Mouse (Mus musculus) limb, embryonic 10.5 days (tissue): ENCODE data around the gene Ddx39. TPM values are rescaled to one million over a fixed set of nuclear protein-coding genes. Genes with fewer than 3 reads are reported as not detected.

ENCODE experiments used
- DNase-seq: peaks from one replicate; pipeline ENCODE4 v3.0.0-alpha.2; 2017; ENCODE audit warnings: low spot score
- H3K27ac ChIP-seq: fragments of 300-500 bp; sonication (generic); 2 replicates; pipeline ENCODE4 v1.5.1; 2016; ENCODE audit warnings: mild to moderate bottlenecking
- H3K27me3 ChIP-seq: fragments of 300-500 bp; sonication (generic); 2 replicates; pipeline ENCODE4 v1.6.1; 2016; ENCODE audit warnings: low read depth, mild to moderate bottlenecking; ENCODE audit not compliant: poor library complexity, severe bottlenecking
- H3K36me3 ChIP-seq: fragments of 300-500 bp; sonication (generic); 2 replicates; pipeline ENCODE4 v1.6.1; 2016; ENCODE audit warnings: mild to moderate bottlenecking, moderate library complexity
- H3K4me1 ChIP-seq: fragments of 300-500 bp; sonication (generic); 2 replicates; pipeline ENCODE4 v1.6.1; 2016
- H3K4me3 ChIP-seq: fragments of 300-500 bp; sonication (generic); 2 replicates; pipeline ENCODE4 v1.5.1; 2016; ENCODE audit warnings: mild to moderate bottlenecking, moderate library complexity
- H3K9me3 ChIP-seq: fragments of 300-500 bp; sonication (generic); replicated peaks from 2 replicates; pipeline ENCODE4 v1.6.1; 2016; ENCODE audit warnings: mild to moderate bottlenecking
- WGBS: fragments of 180-500 bp; shearing (Covaris S2); methylation state at CpG from one replicate; pipeline ENCODE4 v1.1.7; 2016; 5-methylcytosine and 5-hydroxymethylcytosine counted together
- polyA plus RNA-seq: library from polyadenylated mRNA; unstranded; fragments of >200 nt; fragmentation: Nextera tagmentation; extraction: Ambion mirVana; gene quantifications from 2 replicates; pipeline ENCODE4 v1.2.1, GENCODE M21; 2016

The Ddx39 gene
- polyA plus RNA-seq, 1 experiment from 2014 or later, result 295 TPM

- Histone ChIP-seq H3K27me3 (no peaks in the 10 kb centered on the region), H3K4me1 (peaks cover 23% of the 10 kb centered on the region), H3K4me3 (no peak overlapping the region), H3K27ac (no peak overlapping the region), H3K36me3 (peaks cover 79% of the 10 kb centered on the region), H3K9me3 (no peaks in the 10 kb centered on the region)
- DNase-seq, result no peak
- 91% methylated on average over 6 of the region's 6 CpGs for WGBS
These were observed 25.7 kb upstream of the Ddx39 start for GRCm38 (mm10) chr8:83689264-83689663.

GRCm38 (mm10) chr8:83693609-83694236, 21.3 kb upstream of the Ddx39 start:
- Histone ChIP-seq H3K4me3 (no peak overlapping the region), H3K4me1 (peaks cover 39% of the 10 kb centered on the region), H3K27ac (no peak overlapping the region), H3K36me3 (peaks cover 44% of the 10 kb centered on the region), H3K27me3 (no peaks in the 10 kb centered on the region), H3K9me3 (no peaks in the 10 kb centered on the region)
- DNase-seq, result no peak
- WGBS, result 83% methylated on average over 10 of the region's 10 CpGs

GRCm38 (mm10) chr8:83694369-83695160, 20.4 kb upstream of the Ddx39 start:
- Histone ChIP-seq H3K36me3 (peaks cover 39% of the 10 kb centered on the region), H3K27me3 (no peaks in the 10 kb centered on the region), H3K9me3 (no peaks in the 10 kb centered on the region), H3K4me3 (no peak overlapping the region), H3K27ac (no peak overlapping the region), H3K4me1 (peaks cover 47% of the 10 kb centered on the region)
- no peak for DNase-seq
- WGBS, result 89% methylated on average over 11 of the region's 11 CpGs

- DNase-seq, result no peak
These were observed 19.4 kb upstream of the Ddx39 start for GRCm38 (mm10) chr8:83695351-83696106.

GRCm38 (mm10) chr8:83697374-83698220, 17.4 kb upstream of the Ddx39 start:
- Histone ChIP-seq H3K4me3 (peak overlapping the region; percentile 96), H3K4me1 (peaks cover 57% of the 10 kb centered on the region), H3K27ac (peak overlapping the region; percentile 95), H3K36me3 (peaks cover 9% of the 10 kb centered on the region), H3K27me3 (no peaks in the 10 kb centered on the region), H3K9me3 (no peaks in the 10 kb centered on the region)
- peak; percentile 46 for DNase-seq
- 57% methylated on average over 19 of the region's 19 CpGs for WGBS

More at GRCm38 (mm10) chr8:83695351-83696106, 19.4 kb upstream of the Ddx39 start:
- Histone ChIP-seq H3K9me3 (no peaks in the 10 kb centered on the region), H3K27ac (0 out of 2 replicates have a peak overlapping the region, but pooled peaks have one; percentile 12), H3K27me3 (no peaks in the 10 kb centered on the region), H3K36me3 (peaks cover 30% of the 10 kb centered on the region), H3K4me1 (peaks cover 57% of the 10 kb centered on the region), H3K4me3 (no peak overlapping the region)
- 91% methylated on average over 16 of the region's 17 CpGs for WGBS

GRCm38 (mm10) chr8:83698291-83698660, 16.7 kb upstream of the Ddx39 start:
- peak; percentile 55 for DNase-seq
- Histone ChIP-seq H3K9me3 (no peaks in the 10 kb centered on the region), H3K27ac (peak overlapping the region; percentile 95), H3K4me1 (peaks cover 51% of the 10 kb centered on the region), H3K27me3 (no peaks in the 10 kb centered on the region), H3K36me3 (peaks cover 4% of the 10 kb centered on the region; the same call in 1 of the 2 replicates), H3K4me3 (peak overlapping the region; percentile 96)
- 3% methylated on average over 15 of the region's 15 CpGs for WGBS

- Histone ChIP-seq H3K36me3 (peaks cover 4% of the 10 kb centered on the region; the same call in 1 of the 2 replicates), H3K27me3 (no peaks in the 10 kb centered on the region), H3K9me3 (no peaks in the 10 kb centered on the region), H3K4me3 (peak within 1 kb of the TSS; percentile 96), H3K27ac (peak within 1 kb of the TSS; percentile 95), H3K4me1 (peaks cover 50% of the 10 kb centered on the region)
- WGBS, result under 1% methylated on average over 85 of the region's 85 CpGs
- DNase-seq, result peak; percentile 92
These were observed 16.1 kb upstream of the Ddx39 start, which contains the start of gene Pkn1 for GRCm38 (mm10) chr8:83698661-83699453. Gene Pkn1, minus strand, starts transcription at chr8:83699179.

- H3K27me3 ChIP-seq, result no peaks in the 10 kb centered on the region
- H3K4me1 ChIP-seq, result peaks cover 48% of the 10 kb centered on the region
- no peaks in the 10 kb centered on the region for H3K9me3 ChIP-seq
- DNase-seq, result no peak
- peak overlapping the region; percentile 95 for H3K27ac ChIP-seq
- H3K36me3 ChIP-seq, result peaks cover 4% of the 10 kb centered on the region; the same call in 1 of the 2 replicates
- WGBS, result 20% methylated on average over 9 of the region's 9 CpGs
- peak overlapping the region; percentile 96 for H3K4me3 ChIP-seq
These were observed 15.4 kb upstream of the Ddx39 start for GRCm38 (mm10) chr8:83699566-83699965.

GRCm38 (mm10) chr8:83700423-83701085, 14.4 kb upstream of the Ddx39 start:
- H3K4me1 ChIP-seq, result peaks cover 45% of the 10 kb centered on the region
- no peaks in the 10 kb centered on the region for H3K27me3 ChIP-seq
- H3K27ac ChIP-seq, result peak overlapping the region; percentile 95
- peaks cover 4% of the 10 kb centered on the region; the same call in 1 of the 2 replicates for H3K36me3 ChIP-seq
- 82% methylated on average over 9 of the region's 9 CpGs for WGBS
- no peaks in the 10 kb centered on the region for H3K9me3 ChIP-seq
- 0 out of 2 replicates have a peak overlapping the region, but pooled peaks have one; percentile 96 for H3K4me3 ChIP-seq
- DNase-seq, result no peak

- Histone ChIP-seq H3K4me1 (peaks cover 24% of the 10 kb centered on the region), H3K27ac (no peak overlapping the region), H3K36me3 (no peaks in the 10 kb centered on the region), H3K4me3 (no peak overlapping the region), H3K9me3 (no peaks in the 10 kb centered on the region), H3K27me3 (no peaks in the 10 kb centered on the region)
- DNase-seq, result no peak
- WGBS, result 90% methylated on average over 4 of the region's 4 CpGs
These were observed 11.6 kb upstream of the Ddx39 start for GRCm38 (mm10) chr8:83703426-83703825.

GRCm38 (mm10) chr8:83706411-83706810, 8.6 kb upstream of the Ddx39 start:
- Histone ChIP-seq H3K27ac (no peak overlapping the region), H3K27me3 (no peaks in the 10 kb centered on the region), H3K4me3 (no peak overlapping the region), H3K4me1 (no peaks in the 10 kb centered on the region), H3K36me3 (no peaks in the 10 kb centered on the region), H3K9me3 (no peaks in the 10 kb centered on the region)
- 56% methylated on average over 5 of the region's 5 CpGs for WGBS
- no peak for DNase-seq
